ENCODE assay signal across 24 mouse cellular contexts in genomic region chr14:21237051-21237450, GRCm38 (mm10).
"Had no signal": no experiment of that assay in that cellular context is flagged by ENCODE, and none has a peak within 500 bp of the region (broad histone marks: within the 10 kb centered on the region; RNA-seq: fewer than 3 reads in every experiment).

No protein-coding gene starts in this region.

- H3K27ac ChIP-seq: heart, adult 2 months; heart, embryonic 13.5 days; heart, embryonic 15.5 days; hindbrain, embryonic 13.5 days; hindbrain, embryonic 15.5 days; hindbrain, postnatal 0 days; layer of hippocampus, adult 2 months; left cerebral cortex, adult 2 months; limb, embryonic 10.5 days; limb, embryonic 12.5 days had no signal

- H3K4me2 ChIP-seq: heart, embryonic 11.5 days; heart, embryonic 13.5 days; heart, embryonic 15.5 days; hindbrain, embryonic 13.5 days; hindbrain, embryonic 15.5 days; limb, embryonic 12.5 days had no signal

- H3K4me3 ChIP-seq: heart, adult 2 months; heart, embryonic 13.5 days; heart, embryonic 15.5 days; hindbrain, embryonic 13.5 days; hindbrain, embryonic 15.5 days; layer of hippocampus, adult 2 months; left cerebral cortex, adult 2 months; limb, embryonic 10.5 days; limb, embryonic 12.5 days had no signal

- H3K4me1 ChIP-seq: hindbrain, embryonic 13.5 days; hindbrain, embryonic 15.5 days; limb, embryonic 10.5 days; limb, embryonic 12.5 days had no signal

- H3K36me3 ChIP-seq: hindbrain, embryonic 13.5 days; hindbrain, embryonic 15.5 days had no signal

- ATAC-seq: hindbrain, postnatal 0 days; intestine, embryonic 16.5 days had no signal

- H3K9ac ChIP-seq: heart, embryonic 13.5 days; heart, embryonic 15.5 days; hindbrain, embryonic 13.5 days; hindbrain, embryonic 15.5 days; limb, embryonic 12.5 days had no signal

- H3K9me3 ChIP-seq: heart, embryonic 13.5 days; heart, embryonic 15.5 days; hindbrain, embryonic 13.5 days; hindbrain, embryonic 15.5 days; limb, embryonic 10.5 days; limb, embryonic 12.5 days had no signal

- DNase-seq: gastrocnemius, postnatal 14 days; gastrocnemius, postnatal 36 days; heart, adult 11 months; heart, adult 2 months; heart, postnatal 14 days; heart, postnatal 36 days; kidney, adult 11 months; kidney, adult 2 months; kidney, adult 9 months; kidney, postnatal 10 days; kidney, postnatal 25 days; kidney, postnatal 4 days; liver had no signal

- H3K27me3 ChIP-seq: heart, embryonic 13.5 days; heart, embryonic 15.5 days; hindbrain, embryonic 13.5 days; hindbrain, embryonic 15.5 days; limb, embryonic 12.5 days had no signal
